Mouse (Mus musculus) heart, adult 2 months (tissue): ENCODE measurements around the gene Mybph. TPM values are rescaled to one million over a fixed set of nuclear protein-coding genes. Genes with fewer than 3 reads are reported as not detected.

Source experiments
- DNase-seq, 2 experiments: peaks; one replicate each; pipeline ENCODE4 v3.0.0; 2021
- H3K27ac ChIP-seq: fragments of 200-600 bp; 2 replicates; pipeline ENCODE4 v1.8.1; 2022
- H3K27me3 ChIP-seq: fragments of 200-500 bp; 2 replicates; pipeline ENCODE4 v1.6.1; 2012; ENCODE audit warnings: mild to moderate bottlenecking, low read length, inconsistent platforms, mixed read lengths; ENCODE audit not compliant: control insufficient read depth, insufficient read depth
- H3K36me3 ChIP-seq: fragments of 200-500 bp; 2 replicates; pipeline ENCODE4 v1.6.1; 2012; ENCODE audit warnings: low read length, inconsistent platforms; ENCODE audit not compliant: control insufficient read depth, insufficient read depth
- H3K4me1 ChIP-seq: fragments of 200-500 bp; 2 replicates; pipeline ENCODE4 v1.6.1; 2011; ENCODE audit warnings: low read length; ENCODE audit not compliant: control insufficient read depth, insufficient read depth
- H3K4me3 ChIP-seq: fragments of 200-600 bp; 2 replicates; pipeline ENCODE4 v1.8.1; 2022
- H3K79me2 ChIP-seq: fragments of 200-500 bp; replicated peaks from 2 replicates; pipeline ENCODE4 v1.6.1; 2012; ENCODE audit warnings: mild to moderate bottlenecking, inconsistent platforms, low read length, moderate library complexity, mixed read lengths; ENCODE audit not compliant: control insufficient read depth, insufficient read depth
- H3K9ac ChIP-seq: fragments of 200-500 bp; 2 replicates; pipeline ENCODE4 v1.6.1; 2012; ENCODE audit warnings: low read depth, mild to moderate bottlenecking, control low read depth, inconsistent platforms, low read length, mixed read lengths
- CTCF ChIP-seq: fragments of 200-600 bp; IDR thresholded peaks from 2 replicates; pipeline ENCODE4 v1.8.1; 2022; ENCODE audit warnings: antibody characterized with exemption, mild to moderate bottlenecking, moderate library complexity
- EP300 ChIP-seq: fragments of 200-500 bp; IDR thresholded peaks from 2 replicates; pipeline ENCODE4 v1.6.1; 2011; ENCODE audit warnings: low read depth, low read length, control low read depth; ENCODE audit not compliant: insufficient read depth
- POLR2A ChIP-seq: fragments of 200-500 bp; IDR thresholded peaks from 2 replicates; pipeline ENCODE4 v1.6.1; 2011; ENCODE audit warnings: mild to moderate bottlenecking, low read depth, low read length, control low read depth; ENCODE audit not compliant: insufficient read depth
- WGBS: fragments of 180-500 bp; shearing (Covaris S2); methylation state at CpG from one replicate; pipeline ENCODE4 v1.1.7; 2018; 5-methylcytosine and 5-hydroxymethylcytosine counted together
- intact Hi-C: fragments of 180-260 bp; cut with DNase I; formaldehyde crosslinking; loops from one replicate; pipeline ENCODE4 v1.15.1; 2025
- polyA plus RNA-seq: library from polyadenylated mRNA; depleted of rRNA; stranded (reverse); fragments of >200 nt; gene quantifications from 2 replicates; pipeline ENCODE4 v1.2.3, GENCODE M21; 2012
- total RNA-seq, 2 experiments: library from RNA; stranded (reverse); gene quantifications; 2 replicates each; pipeline ENCODE4 v1.2.3; 2021

The Mybph gene
- total and polyA plus RNA-seq, 3 experiments: 0.16 TPM; not detected in 2

DNA sequence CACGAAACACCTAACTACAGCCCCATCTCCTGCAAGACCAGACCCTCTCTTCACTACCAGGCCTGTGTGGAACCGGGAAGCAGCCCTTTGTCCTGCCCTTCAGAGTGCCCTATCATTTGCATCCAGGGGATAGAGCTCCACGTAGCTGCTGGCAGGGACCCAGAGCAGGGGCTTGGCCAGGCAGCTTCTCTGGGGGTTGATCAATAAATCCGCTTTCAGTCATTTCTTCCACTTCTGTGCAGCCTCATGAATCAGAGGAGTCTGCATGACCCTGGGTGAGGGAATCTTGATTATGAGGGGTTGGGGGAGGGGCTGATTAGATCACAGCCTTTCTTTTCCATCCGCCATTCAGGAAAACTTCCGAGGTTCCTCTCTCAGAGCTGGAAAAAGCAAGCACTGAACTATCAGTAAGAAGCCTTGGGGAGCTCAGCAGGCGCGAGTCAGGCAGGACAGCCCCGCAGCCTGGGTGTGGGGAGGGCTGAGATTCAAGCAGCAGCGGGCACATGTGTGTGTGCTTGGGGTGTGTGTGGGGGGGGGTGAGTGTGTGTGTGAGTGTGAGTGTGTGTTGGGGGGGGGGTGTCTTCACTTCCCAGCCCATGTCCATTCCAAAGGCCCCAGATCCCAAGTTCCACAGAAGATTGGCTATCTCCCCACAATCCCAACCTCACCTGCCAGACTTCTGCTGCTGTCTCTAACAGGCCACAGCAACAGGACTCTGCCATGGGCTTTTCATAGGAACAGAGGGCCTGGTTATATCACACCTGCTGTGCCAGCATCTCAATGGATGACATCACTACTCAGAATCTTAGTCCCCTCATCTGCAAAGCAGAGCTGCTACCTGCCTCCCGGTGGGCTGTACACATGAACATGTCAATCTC lies 22.7 kb downstream of the Mybph start:
- Histone ChIP-seq H3K27ac (no peak overlapping the region), H3K9ac (no peak overlapping the region)

DNA sequence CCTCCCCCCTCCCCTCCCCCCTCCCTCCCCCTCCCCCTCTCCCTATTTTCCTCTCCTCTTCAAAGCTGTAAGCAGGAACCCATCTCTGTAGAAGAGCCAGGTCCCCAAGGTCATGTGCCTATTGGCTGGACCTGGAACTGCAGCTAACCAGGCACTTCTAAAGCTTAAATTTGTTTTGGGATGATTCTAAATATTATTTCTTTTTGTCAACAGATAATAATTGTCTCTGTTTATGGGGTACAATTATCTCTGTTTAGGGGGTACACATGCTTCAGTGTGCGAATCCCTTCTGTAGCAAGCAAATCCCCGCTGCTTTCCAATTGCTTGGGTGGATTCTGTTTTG lies 23.4 kb downstream of the Mybph start:
- peak; percentile 41 for TF ChIP-seq CTCF
- TF ChIP-seq POLR2A: no peak
- Histone ChIP-seq H3K4me3 (no peak overlapping the region), H3K36me3 (no peaks in the 10 kb centered on the region), H3K9ac (no peak overlapping the region), H3K27ac (no peak overlapping the region), H3K4me1 (peaks cover 3% of the 10 kb centered on the region; the same call in 1 of the 2 replicates), H3K79me2 (no peaks in the 10 kb centered on the region), H3K27me3 (no peaks in the 10 kb centered on the region)
- intact Hi-C loops: no loop called here
- WGBS: 80% methylated on average over 2 of the region's 2 CpGs
- no peak for DNase-seq

More for the DNA sequence above, 22.7 kb downstream of the Mybph start:
- Histone ChIP-seq H3K36me3 (no peaks in the 10 kb centered on the region), H3K4me3 (no peak overlapping the region), H3K4me1 (peaks cover 4% of the 10 kb centered on the region; the same call in 1 of the 2 replicates), H3K79me2 (no peaks in the 10 kb centered on the region), H3K27me3 (no peaks in the 10 kb centered on the region)
- intact Hi-C loops: no loop called here
- no peak for DNase-seq
- WGBS: 55% methylated on average over 11 of the region's 11 CpGs
- TF ChIP-seq CTCF: no peak
- TF ChIP-seq EP300: no peak
- no peak for TF ChIP-seq POLR2A

DNA sequence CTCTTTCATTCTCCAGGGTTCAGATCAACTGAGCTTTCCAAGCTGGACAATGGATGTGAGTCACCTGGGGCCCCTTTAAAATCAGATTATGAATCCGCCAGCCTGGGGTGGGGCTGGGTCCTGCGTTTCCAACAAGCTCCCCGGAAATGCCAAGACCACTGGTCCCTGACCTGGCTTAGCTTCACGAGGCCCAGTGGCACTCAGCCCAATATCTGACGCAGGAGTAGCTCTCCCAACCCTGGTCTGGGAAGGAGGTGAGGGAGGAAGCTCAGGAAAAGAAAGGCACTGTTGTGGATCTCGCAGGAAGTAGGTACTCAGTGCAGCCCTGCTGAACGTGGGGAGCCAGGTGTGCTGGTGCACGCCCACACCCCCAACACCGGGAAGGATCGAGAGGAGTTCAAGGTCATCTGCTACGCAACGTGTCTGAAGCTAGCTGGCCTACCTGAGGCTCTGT lies 23.8 kb downstream of the Mybph start:
- Histone ChIP-seq H3K79me2 (no peaks in the 10 kb centered on the region), H3K4me1 (peaks cover 4% of the 10 kb centered on the region; the same call in 1 of the 2 replicates)
- no peak for DNase-seq

DNA sequence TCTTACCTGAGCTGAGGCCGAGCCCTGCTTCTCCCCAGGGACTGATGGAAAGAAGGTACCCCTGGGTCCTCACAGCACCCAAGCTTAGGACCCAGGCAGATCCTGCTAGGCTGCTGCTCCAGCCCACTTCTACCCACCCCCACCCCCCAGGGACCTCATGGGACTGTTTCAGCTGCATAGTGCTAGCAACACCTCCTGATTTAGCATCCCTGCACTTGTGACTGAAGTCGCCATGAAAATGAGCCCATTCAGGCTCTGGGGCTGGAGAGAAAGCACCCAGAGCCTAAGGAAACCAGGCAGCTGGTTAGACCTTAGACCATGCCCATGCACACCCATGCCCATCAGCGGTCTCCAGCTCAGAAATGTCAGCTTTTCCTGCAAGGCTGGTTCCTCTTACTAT lies 24.7 kb downstream of the Mybph start:
- H3K4me3 ChIP-seq: no peak overlapping the region
- H3K27me3 ChIP-seq: no peaks in the 10 kb centered on the region
- peaks cover 11% of the 10 kb centered on the region for H3K4me1 ChIP-seq
- 77% methylated on average over 3 of the region's 3 CpGs for WGBS
- no peaks in the 10 kb centered on the region for H3K79me2 ChIP-seq
- no peak overlapping the region for H3K27ac ChIP-seq
- DNase-seq: no peak
- intact Hi-C loops: no loop called here
- TF ChIP-seq CTCF: no peak
- TF ChIP-seq POLR2A: no peak
- no peak for TF ChIP-seq EP300
- no peaks in the 10 kb centered on the region for H3K36me3 ChIP-seq
- no peak overlapping the region for H3K9ac ChIP-seq

More for the DNA sequence above, 23.8 kb downstream of the Mybph start:
- no peaks in the 10 kb centered on the region for H3K36me3 ChIP-seq
- H3K9ac ChIP-seq: no peak overlapping the region
- H3K27ac ChIP-seq: no peak overlapping the region
- intact Hi-C loops: no loop called here
- 45% methylated on average over 12 of the region's 12 CpGs for WGBS
- no peak for TF ChIP-seq POLR2A
- no peak for TF ChIP-seq EP300
- no peak for TF ChIP-seq CTCF
- H3K27me3 ChIP-seq: no peaks in the 10 kb centered on the region
- H3K4me3 ChIP-seq: no peak overlapping the region

DNA sequence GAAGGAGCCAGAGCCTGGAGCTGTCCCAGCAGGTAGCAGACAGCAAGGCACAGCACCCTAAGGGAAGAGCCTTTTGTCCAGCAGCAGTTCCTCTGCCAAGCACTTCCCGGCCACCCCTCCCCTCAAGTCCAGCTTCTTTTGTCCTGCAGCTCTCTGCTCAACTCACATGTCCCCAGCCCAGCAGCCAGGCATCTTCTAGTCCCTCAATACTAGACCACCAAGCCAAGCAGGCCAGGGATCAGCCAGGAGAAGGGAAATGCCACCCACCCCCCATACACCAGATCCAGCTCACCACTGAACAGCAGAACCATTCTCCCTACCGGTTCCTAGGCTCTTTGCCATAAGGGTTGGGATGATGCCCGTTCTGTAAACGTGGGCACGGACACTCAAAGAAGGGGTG lies 26.4 kb downstream of the Mybph start:
- intact Hi-C loops: no loop called here
- Histone ChIP-seq H3K27ac (no peak overlapping the region), H3K36me3 (no peaks in the 10 kb centered on the region), H3K27me3 (no peaks in the 10 kb centered on the region), H3K79me2 (no peaks in the 10 kb centered on the region), H3K4me3 (no peak overlapping the region), H3K9ac (no peak overlapping the region), H3K4me1 (peaks cover 11% of the 10 kb centered on the region)
- 82% methylated on average over 5 of the region's 5 CpGs for WGBS
- TF ChIP-seq CTCF (no peak), EP300 (no peak), POLR2A (no peak)
- no peak for DNase-seq

DNA sequence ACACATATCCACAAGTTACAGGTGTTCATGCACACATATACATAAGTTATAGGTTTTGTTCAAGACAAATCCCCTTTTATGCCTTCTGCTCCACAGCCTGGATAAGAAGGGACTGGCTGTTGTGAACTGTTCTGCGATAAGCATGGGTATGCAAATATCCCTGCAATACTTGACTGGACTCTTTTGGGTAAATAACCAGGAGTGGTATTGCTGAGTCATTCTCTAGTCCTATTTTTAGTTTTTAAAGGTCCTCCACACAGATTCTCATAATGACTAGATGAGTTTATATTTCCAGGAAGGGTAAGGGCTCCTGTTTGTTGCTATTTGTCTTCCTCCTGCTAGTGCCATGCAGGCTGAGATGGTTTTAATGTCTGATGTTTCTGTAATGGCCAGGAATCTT lies 27.9 kb downstream of the Mybph start:
- TF ChIP-seq POLR2A (no peak), EP300 (no peak), CTCF (no peak)
- Histone ChIP-seq H3K4me1 (peaks cover 11% of the 10 kb centered on the region), H3K27me3 (no peaks in the 10 kb centered on the region), H3K36me3 (no peaks in the 10 kb centered on the region), H3K27ac (peak overlapping the region; percentile 77), H3K4me3 (no peak overlapping the region), H3K9ac (no peak overlapping the region), H3K79me2 (no peaks in the 10 kb centered on the region)
- DNase-seq: no peak
- intact Hi-C loops: no loop called here
- 52% methylated on average over 1 of the region's 1 CpGs for WGBS
